Mouse (Mus musculus) gastrocnemius, adult 2 months (tissue): ENCODE measurements around the gene Acaa1a. TPM values are rescaled to one million over a fixed set of nuclear protein-coding genes. Genes with fewer than 3 reads are reported as not detected.
"Not testable (repeated sequence)": the region's sequence is repeated elsewhere in the genome, so short reads cannot be mapped to it uniquely, and the experiment has no call there.

Source experiments
- DNase-seq: peaks from one replicate; pipeline ENCODE4 v3.0.0; 2022
- H3K27ac ChIP-seq: fragments of 200-600 bp; 2 replicates; pipeline ENCODE4 v1.8.1; 2022; ENCODE audit warnings: mild to moderate bottlenecking
- H3K4me3 ChIP-seq: fragments of 200-600 bp; 2 replicates; pipeline ENCODE4 v1.8.1; 2022; ENCODE audit warnings: mild to moderate bottlenecking, moderate library complexity
- CTCF ChIP-seq: fragments of 200-600 bp; IDR thresholded peaks from 2 replicates; pipeline ENCODE4 v1.8.1; 2022; ENCODE audit warnings: antibody characterized with exemption, mild to moderate bottlenecking, moderate library complexity
- intact Hi-C: fragments of 180-260 bp; cut with DNase I; formaldehyde crosslinking; loops from one replicate; pipeline ENCODE4 v1.15.1; 2025
- total RNA-seq, 2 experiments: library from RNA; stranded (reverse); gene quantifications; 2 replicates each; pipeline ENCODE4 v1.2.3; 2021

Gene Acaa1a
- total RNA-seq, 2 experiments from 2014 or later = 31.1 to 42.3 TPM

DNA sequence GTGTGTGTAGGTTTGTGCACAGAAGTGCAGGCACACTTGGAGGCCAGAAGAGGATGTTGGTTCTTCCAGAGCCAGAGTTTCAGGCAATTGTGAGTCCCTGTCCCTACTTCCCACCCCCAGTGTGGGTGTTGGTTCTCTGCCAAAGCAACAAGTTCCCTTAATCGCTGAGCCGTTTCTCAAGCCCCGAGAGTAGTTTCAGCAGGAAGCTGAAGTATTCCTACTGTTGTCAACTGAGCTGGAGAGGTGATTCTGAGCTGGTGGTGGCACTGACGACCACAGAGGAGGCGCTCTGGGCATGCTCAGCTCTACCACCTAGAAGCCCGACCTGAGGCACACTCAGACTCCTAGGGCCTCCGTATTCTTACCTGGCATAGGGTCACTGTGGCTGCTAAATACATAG, 25.8 kb downstream of the Acaa1a start, which contains the start of gene Slc22a14:
Gene Slc22a14 (minus strand): TSS at position 270 of the 400 bp plus-strand sequence.
- TF ChIP-seq CTCF = no peak
- Histone ChIP-seq H3K27ac (no peak within 1 kb of the TSS), H3K4me3 (no peak within 1 kb of the TSS)
- DNase-seq = no peak
- intact Hi-C loops = no loop called here

DNA sequence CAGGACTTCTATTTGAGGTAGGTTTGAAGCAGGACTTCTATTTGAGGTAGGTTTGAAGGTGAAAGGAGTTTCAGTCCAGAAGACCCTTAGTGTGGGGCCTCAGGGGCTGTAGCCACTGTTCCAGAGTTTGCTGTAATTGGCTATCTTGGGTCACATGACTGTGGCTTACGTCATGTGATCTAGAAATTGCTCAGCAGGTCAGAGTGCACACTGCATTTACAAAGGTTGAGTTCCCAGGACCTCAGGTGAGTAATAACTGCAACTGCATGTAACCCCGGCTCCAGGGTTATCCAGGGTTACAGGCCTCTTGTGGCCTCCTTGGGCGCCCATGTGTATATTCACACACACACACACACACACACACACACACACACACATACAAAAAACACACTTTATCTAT, 28.9 kb downstream of the Acaa1a start:
- TF ChIP-seq CTCF = no peak
- no peak for DNase-seq

DNA sequence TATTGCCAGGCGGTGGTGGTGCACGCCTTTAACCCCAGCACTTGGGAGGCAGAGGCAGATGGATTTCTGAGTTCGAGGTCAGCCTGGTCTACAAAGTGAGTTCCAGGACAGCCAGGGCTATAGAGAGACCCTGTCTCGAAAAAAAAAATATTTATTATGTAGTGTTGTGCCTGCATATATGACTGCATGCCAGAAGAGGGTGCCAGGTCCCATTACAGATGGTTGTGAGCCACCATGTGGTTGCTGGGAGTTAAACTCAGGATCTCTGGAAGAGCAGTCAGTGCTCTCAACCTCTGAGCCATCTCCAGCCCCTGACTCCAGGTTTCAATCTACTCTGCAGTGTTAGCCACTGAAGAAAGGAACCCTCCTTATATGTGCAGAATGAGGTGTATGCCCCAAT, 31.3 kb downstream of the Acaa1a start:
- intact Hi-C loops, H3K4me3 ChIP-seq, DNase-seq: not testable (repeated sequence)

More for the DNA sequence above, 28.9 kb downstream of the Acaa1a start:
- no peak overlapping the region for H3K27ac ChIP-seq
- no peak overlapping the region for H3K4me3 ChIP-seq
- intact Hi-C loops = no loop called here

DNA sequence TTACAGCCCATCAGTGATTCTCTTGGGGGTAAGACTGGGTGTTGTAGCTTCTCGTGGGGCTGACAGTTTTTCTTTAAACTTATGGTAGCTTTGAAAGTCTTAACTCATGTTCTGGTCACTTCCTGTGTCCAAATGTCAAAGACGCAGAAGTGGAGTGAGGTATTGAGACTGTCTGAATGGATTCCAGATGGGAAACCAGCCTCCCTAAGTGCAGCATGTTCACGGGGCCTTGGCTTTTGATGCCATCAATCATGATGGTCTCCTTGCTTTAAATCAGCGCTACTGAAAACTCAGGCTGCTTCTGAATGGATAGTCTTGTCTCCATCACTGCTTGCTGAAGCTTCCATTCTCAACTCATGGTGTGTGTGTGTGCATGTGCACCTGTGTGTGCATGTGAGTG, 31.8 kb downstream of the Acaa1a start:
- Histone ChIP-seq H3K4me3 (no peak overlapping the region), H3K27ac (no peak overlapping the region)
- DNase-seq = no peak
- intact Hi-C loops = no loop called here
- no peak for TF ChIP-seq CTCF

More for the DNA sequence above, 31.3 kb downstream of the Acaa1a start:
- H3K27ac ChIP-seq = not testable (repeated sequence)

DNA sequence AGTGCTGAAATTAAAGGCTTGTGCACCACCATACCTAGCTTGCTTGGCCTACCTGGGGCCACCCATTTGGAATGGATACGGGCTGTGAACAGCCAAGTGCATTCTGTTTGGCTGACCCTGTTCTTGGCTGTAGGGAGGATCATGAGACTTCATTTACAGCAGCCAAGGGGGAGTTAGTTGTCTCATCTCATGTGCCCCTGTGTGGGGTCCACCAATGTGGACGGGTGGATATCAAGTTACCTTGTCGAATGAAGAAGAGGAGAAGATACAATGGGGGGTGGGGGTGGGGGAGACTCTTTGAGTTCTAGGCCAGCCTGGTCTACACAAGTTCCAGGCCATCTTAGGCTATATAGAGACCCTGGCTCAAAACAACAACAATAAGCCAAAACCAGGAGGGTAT, 35.5 kb downstream of the Acaa1a start:
- DNase-seq = no peak
- intact Hi-C loops = no loop called here
- Histone ChIP-seq H3K27ac (no peak overlapping the region), H3K4me3 (no peak overlapping the region)
- no peak for TF ChIP-seq CTCF

DNA sequence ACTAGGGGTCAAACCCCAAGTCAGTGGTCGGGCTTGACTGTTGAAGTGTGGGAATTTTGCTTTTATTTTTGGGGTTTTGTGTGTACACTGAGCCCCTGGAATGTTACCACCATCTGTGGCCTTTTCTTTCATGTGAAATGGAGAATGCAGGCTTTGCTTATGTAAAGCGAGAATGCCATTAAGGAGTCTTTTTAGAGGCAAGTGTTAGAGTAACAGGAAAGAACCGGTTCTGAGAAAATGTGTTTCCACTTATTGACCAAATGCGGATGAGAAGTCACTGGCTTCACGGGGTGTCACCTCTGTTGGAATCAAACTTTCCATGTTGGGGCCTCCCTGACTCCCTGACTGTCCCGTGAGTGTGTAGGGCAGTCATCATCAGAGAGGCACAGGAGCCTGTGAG, 36.1 kb downstream of the Acaa1a start:
- no peak for TF ChIP-seq CTCF
- H3K4me3 ChIP-seq = no peak overlapping the region
- no peak for DNase-seq
- no peak overlapping the region for H3K27ac ChIP-seq
- intact Hi-C loops = no loop called here

DNA sequence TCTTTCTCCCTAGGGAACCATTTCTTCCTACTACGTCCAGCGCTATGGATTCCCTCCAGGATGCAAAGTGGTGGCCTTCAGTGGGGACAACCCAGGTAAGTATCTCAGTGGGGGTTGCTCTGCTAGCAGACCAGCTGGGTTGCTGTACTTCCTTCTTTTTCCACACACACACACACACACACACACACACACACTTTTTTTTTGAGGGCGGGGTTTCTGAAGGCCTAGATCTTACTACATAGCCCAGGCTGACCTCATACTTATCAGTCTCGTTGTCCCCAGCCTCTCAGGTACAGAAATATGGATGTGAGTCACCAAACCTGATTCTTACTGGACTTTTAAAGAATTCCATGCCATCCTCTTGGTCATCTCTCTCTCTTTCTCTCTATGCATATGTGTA, 38.8 kb downstream of the Acaa1a start:
- no peak overlapping the region for H3K27ac ChIP-seq
- intact Hi-C loops = no loop called here
- no peak overlapping the region for H3K4me3 ChIP-seq
- no peak for TF ChIP-seq CTCF
- DNase-seq = no peak

DNA sequence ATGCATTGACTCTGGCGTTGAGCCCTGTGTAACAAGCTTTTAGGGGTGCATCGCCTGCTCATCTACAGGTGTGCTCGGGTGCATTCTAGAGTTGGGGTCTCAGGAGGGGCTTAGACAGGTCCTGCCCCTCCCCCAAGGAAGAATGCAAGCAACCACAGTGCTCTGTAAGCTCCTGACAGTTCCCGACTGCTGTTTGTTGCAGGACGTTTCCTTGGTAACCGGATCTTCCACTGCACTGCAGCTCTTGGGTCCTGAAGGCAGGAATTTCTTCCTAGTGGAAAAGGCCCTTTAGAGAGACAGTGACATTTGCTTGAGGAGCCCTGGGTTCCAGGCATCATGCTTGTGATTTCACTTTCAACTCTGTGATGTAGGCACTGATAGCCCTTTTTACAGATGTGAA, 43.1 kb downstream of the Acaa1a start:
- no peak for TF ChIP-seq CTCF
- no peak for DNase-seq
- Histone ChIP-seq H3K27ac (no peak overlapping the region), H3K4me3 (no peak overlapping the region)
- intact Hi-C loops = no loop called here

DNA sequence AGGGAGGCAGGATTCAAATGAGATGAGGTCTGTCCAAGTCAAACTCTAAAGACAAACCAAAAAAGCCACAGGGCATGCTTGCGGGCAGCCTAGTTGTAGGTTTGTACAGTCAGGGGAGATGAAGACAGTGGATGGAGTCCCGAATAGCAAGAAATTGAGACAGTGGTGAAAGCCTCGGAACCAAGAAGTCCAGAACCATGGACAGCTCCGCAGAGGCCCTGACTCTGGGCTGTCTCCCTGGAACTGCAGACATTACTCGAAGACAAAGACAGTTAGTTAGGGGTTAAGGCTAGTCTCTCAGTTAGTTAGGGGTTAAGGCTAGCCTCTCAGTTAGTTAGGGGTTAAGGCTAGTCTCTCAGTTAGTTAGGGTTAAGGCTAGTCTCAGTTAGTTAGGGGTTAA, 49.5 kb downstream of the Acaa1a start:
- Histone ChIP-seq H3K4me3 (no peak overlapping the region), H3K27ac (no peak overlapping the region)
- no peak for TF ChIP-seq CTCF
- DNase-seq = no peak
- intact Hi-C loops = no loop called here

DNA sequence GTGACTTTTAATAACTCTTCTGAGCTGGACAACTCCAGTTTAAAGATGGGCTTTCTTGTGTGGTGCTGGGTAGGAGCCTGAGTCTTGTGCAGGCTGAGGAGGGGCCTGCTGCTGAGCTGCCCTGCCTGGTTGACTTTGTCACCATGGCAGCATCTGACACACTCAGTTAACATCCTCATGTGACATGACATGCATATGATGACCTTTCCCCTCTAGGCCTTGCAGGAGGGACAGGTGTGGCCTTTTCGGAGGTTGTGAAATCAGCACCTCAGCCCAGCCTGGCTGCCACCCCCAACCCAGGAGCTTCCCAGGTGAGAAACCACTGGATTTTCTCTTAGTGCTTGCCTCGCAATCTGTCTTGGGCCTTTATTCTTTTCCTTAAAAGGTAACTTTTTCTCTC, 50.7 kb downstream of the Acaa1a start:
- intact Hi-C loops = no loop called here
- Histone ChIP-seq H3K4me3 (no peak overlapping the region), H3K27ac (no peak overlapping the region)
- no peak for DNase-seq
- no peak for TF ChIP-seq CTCF

DNA sequence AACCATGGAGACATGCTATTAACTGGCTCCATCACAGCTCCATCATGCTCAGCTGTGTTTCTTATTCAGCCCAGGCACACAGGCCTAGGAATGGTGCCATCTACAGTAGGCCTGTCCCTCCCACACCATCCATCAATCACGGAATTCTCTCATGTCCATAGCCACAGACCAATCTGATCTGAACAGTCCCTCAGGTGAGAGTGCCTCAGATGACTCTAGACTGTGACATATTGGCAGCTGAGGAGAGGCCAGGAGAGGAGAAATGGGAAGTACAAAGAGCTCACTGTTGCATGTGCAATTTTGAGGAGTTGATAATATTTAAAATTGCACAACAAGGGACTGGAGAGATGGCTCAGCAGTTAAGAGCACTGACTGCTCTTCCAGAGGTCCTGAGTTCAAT, 55.3 kb downstream of the Acaa1a start:
- H3K27ac ChIP-seq = no peak overlapping the region
- intact Hi-C loops = no loop called here
- H3K4me3 ChIP-seq = no peak overlapping the region
- no peak for DNase-seq
- no peak for TF ChIP-seq CTCF

Other genes with a start within 250 kb of the Acaa1a start
- gene Plcd1, start 246.2 kb upstream of the Acaa1a start, total RNA-seq = 1 to 10 TPM; 7.6 to 9.6 TPM
- not detected for gene Dlec1, start 237.2 kb upstream of the Acaa1a start, total RNA-seq
- under 1 TPM; 0.46 to 0.84 TPM for gene Acaa1b, start 182.6 kb upstream of the Acaa1a start, total RNA-seq
- gene Gm47289, start 180.5 kb upstream of the Acaa1a start, total RNA-seq = not detected
- gene Slc22a13, start 130.6 kb upstream of the Acaa1a start, total RNA-seq = not detected
- gene Oxsr1, start 17.2 kb upstream of the Acaa1a start, total RNA-seq = 10 to 100 TPM; 55.9 to 64.1 TPM
- gene Myd88, start 1.7 kb downstream of the Acaa1a start, total RNA-seq = 1 to 10 TPM; 4.3 to 5.0 TPM
- gene Xylb, start 17.7 kb downstream of the Acaa1a start, total RNA-seq = under 1 TPM; 0.13 to 0.14 TPM
- not detected for gene Slc22a14, start 25.9 kb downstream of the Acaa1a start, total RNA-seq
- gene Acvr2b, start 62.4 kb downstream of the Acaa1a start, total RNA-seq = 10 to 100 TPM; 14.5 to 20.6 TPM
- gene Exog, start 105.3 kb downstream of the Acaa1a start, total RNA-seq = 1 to 10 TPM; 1.6 to 2.3 TPM
- under 1 TPM; 0.05 to 0.36 TPM for gene Scn5a, start 239.3 kb downstream of the Acaa1a start, total RNA-seq